Mouse (Mus musculus) mouse embryonic stem cell (cell line): Measurements from ENCODE around the gene Cldn34b1.
"Not testable (repeated sequence)": the region's sequence is repeated elsewhere in the genome, so short reads cannot be mapped to it uniquely, and the experiment has no call there.

Experiments used
- in situ Hi-C, 2 experiments: fragments of 300-500 bp; cut with MboI; formaldehyde crosslinking; loops; 1 replicate in 1 of 2; 3 replicates in 1 of 2; pipeline ENCODE4 v1.14.3; 2019 to 2020; ENCODE audit warnings: low sequenced_read_pairs in 2 of 2, low pct_unique_long_range_greater_than_20kb in 1 of 2, mixed read lengths in 1 of 2; ENCODE audit not compliant: unreplicated experiment in 1 of 2

Cldn34b1 gene

GRCm38 (mm10) chrX:154890167-154890566 is at the start of gene Cldn34b1:
Cldn34b1 (minus strand) TSS chrX:154890267.
- in situ Hi-C loops: not testable (repeated sequence)

GRCm38 (mm10) chrX:154935887-154936286 is 45.8 kb upstream of the Cldn34b1 start, which contains the start of gene Magea6:
Magea6 (minus strand) TSS chrX:154935987.
- in situ Hi-C loops: not testable (repeated sequence)
